Mouse (Mus musculus): ENCODE data around the gene Sel1l2.

Sel1l2 gene

DNA sequence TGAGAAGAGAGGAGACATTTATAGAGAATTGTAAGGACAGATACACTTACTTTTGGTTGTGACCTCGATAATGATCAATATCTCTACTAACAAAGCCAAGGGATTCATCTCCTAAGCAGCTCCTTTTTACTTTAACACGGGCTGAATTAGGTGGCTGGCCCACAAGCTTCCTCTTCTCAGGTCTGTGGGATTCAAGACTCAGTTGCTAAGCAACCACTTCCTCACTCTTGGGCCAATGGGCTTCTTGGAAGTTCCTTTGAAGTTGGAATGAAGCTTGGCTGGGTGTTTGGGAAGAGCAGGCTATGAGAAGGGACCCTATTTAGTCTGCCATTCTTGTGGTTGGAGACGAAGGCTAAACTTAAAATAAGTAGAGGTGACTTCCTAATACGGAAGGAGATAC lies at the start of gene Sel1l2:
Gene Sel1l2, minus strand, starts transcription at position 182 of the 400 bp plus-strand sequence.
- in situ Hi-C loops (cut with MboI; ENCODE audit: low sequenced_read_pairs): no loop called here

GRCm38 (mm10) chr2:140439081-140439480 lies 49.6 kb upstream of the Sel1l2 start:
- in situ Hi-C loops (cut with MboI; ENCODE audit: low sequenced_read_pairs): no loop called here

- in situ Hi-C loops (cut with MboI; ENCODE audit: low sequenced_read_pairs): no loop called here
Observed at GRCm38 (mm10) chr2:140427283-140427682, 37.8 kb upstream of the Sel1l2 start.

DNA sequence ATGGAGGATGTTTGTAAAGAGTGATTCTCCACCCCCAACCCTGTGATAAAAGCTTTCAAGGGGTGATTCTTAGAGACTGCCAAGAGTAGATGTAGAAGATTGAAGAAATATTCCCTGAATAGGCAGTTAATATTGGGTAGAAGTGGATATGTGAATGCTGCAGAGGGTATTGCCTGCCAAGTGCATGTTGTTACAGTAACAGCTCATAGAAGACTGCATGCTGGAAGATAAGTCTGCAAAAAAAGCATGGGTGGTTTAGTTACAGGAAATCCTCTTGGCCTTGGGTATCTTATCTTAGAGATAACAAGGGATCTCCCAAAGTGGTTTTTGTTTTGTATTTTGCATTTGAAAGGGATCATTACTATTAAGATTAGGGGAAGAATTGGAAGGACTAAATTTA lies 36.3 kb upstream of the Sel1l2 start:
- in situ Hi-C loops (cut with MboI; ENCODE audit: low sequenced_read_pairs): no loop called here

DNA sequence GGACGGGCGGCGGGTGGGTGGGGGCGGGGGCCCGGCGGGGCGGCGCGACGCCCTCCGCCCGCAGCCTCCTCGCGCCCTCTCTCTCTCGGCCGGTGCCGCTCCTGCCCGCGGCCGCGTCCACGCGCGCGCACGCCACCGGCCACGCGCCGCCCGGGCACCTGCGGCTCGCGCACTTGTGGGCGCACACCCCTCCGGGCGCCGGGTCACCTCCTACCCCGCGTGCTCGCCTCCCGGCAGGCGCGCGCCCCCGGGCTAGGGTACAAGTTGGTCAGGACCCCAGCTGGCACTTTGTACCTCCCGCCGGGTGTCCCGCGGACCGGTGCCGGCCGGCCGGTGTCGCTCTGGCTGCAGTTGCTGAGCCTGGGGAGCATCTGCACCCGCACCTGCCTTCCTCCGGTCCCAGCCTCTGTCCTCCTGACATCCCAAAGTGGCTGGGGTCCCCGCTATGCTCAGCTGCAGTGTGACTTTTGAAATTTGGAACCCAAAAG lies 6.3 kb upstream of the Sel1l2 start:
- in situ Hi-C loops (cut with MboI; ENCODE audit: low sequenced_read_pairs): no loop called here

GRCm38 (mm10) chr2:140395179-140395578 lies 5.7 kb upstream of the Sel1l2 start, which contains the start of gene Macrod2:
Macrod2 (plus strand) TSS chr2:140395309.
- in situ Hi-C loops (cut with MboI; ENCODE audit: low sequenced_read_pairs): no loop called here

DNA sequence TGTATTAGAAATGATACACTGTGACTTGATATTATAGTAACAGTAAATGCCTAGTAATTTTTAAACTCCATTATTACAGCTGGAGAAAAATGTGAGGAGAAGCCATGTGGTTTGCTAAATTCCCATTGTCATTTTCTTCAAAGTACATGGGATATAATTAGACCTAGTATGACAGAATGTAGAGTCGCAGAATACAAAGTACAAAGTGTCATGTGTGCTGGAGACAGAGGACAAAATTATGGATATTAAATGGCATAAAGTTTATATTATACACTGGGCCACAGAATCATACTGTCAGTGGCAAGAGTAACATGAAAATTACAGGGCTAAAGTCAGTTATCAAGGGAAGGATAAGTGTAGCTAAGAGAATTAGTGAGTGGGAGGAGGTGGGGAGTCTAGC lies 24.7 kb downstream of the Sel1l2 start:
- in situ Hi-C loops (cut with MboI; ENCODE audit: low sequenced_read_pairs): no loop called here

DNA sequence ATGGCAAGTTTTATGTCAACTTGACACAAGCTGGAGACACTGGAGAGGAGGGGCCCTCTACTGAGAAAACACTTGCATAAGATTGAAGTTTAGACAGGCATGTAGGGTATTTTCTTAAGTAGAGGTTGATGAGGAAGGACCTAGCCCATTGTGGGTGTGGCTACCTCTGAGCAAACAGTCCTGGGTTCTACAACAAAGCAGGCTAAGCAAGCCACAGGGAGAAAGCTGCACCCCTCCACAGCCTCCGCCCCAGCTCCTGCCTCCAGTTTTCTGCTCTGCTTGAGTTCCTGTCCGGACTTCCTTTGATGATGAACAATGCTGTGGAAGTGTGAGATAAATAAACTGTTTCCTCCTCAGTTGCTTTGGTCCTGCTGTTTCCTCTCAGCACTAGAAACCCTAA lies 29.6 kb downstream of the Sel1l2 start:
- in situ Hi-C loops (cut with MboI; ENCODE audit: low sequenced_read_pairs): no loop called here

GRCm38 (mm10) chr2:140342394-140342793 lies 47.1 kb downstream of the Sel1l2 start:
- in situ Hi-C loops (cut with MboI; ENCODE audit: low sequenced_read_pairs): no loop called here

DNA sequence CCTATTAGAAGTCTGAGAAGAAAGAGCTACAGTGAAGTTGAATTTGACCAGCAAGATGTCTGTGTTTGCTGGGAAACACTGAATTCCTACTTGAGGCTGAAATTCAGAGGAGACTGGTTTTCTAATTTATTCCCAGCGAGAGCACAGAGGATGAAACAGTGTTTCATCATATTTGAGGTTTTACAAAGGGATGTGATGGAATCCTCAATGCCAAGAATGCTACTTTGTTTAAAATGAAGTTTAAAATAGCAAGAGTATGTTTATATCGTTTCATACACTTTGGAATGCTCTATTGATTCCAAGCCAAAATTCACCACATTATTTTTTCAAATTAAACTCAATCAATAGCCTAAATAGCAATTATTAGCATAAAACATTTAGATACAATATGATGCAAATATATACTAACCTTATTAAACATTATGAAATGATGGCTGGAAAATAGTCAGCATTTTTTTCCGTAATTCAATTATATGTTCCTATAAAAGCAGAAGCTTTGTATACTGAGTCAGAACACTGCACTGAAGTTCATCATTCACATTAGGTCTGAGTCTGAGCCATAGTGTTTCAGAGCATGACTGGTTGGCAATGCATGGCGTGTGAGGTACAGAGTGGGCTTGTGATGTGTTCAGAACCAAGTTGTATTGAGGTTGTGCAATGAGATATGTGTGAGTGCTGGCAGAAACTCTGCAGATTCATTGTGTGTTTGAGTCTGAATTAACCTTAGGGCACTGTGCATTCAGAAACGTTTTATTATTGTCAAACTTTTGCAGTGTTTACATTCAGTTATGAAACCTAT lies 58.8 kb downstream of the Sel1l2 start:
- in situ Hi-C loops (cut with MboI; ENCODE audit: low sequenced_read_pairs): no loop called here

GRCm38 (mm10) chr2:140302976-140303708 lies 86.4 kb downstream of the Sel1l2 start:
- in situ Hi-C loops (cut with MboI; ENCODE audit: low sequenced_read_pairs): no loop called here

DNA sequence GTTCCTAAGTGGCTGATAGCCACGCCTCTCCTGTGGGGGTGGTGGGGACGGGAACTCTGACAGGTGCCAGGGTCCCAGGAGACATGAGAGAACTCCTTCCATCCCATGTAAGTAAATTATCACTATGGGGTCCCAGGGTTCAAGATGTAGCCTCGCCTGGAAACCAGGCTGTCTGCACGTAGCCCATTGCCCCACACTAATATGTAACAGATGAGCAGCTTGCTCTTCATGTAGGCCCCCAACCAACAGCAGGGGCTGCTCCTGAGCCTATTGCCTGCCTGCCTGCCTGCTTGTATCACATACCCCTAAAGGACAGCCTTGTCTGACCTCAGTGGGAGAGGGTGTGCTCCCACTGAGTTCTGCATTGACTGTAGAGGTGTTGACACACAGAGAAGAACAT lies 92.4 kb downstream of the Sel1l2 start:
- in situ Hi-C loops (cut with MboI; ENCODE audit: low sequenced_read_pairs): no loop called here

DNA sequence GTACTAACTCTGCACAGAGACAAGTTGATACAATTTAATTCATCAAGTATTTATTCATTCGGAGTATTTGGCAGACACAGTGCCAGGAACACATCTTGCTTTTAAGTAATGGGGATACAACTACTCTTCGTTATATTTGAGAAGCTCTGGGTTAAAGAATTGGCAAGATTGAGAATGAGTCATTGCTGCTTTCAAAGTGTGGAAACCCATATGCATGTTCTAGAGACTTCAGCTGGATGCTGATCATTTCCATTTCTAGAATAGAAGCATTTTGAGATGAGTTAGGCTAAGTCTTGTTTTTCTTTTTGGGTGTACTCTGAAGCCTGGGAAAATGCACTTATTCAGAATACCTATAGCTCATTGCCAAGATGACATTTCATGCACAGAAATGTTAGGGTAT lies 95.7 kb downstream of the Sel1l2 start:
- in situ Hi-C loops (cut with MboI; ENCODE audit: low sequenced_read_pairs): no loop called here

- in situ Hi-C loops (cut with MboI; ENCODE audit: low sequenced_read_pairs): no loop called here
Observed at GRCm38 (mm10) chr2:140280808-140281207, 108.7 kb downstream of the Sel1l2 start.

DNA sequence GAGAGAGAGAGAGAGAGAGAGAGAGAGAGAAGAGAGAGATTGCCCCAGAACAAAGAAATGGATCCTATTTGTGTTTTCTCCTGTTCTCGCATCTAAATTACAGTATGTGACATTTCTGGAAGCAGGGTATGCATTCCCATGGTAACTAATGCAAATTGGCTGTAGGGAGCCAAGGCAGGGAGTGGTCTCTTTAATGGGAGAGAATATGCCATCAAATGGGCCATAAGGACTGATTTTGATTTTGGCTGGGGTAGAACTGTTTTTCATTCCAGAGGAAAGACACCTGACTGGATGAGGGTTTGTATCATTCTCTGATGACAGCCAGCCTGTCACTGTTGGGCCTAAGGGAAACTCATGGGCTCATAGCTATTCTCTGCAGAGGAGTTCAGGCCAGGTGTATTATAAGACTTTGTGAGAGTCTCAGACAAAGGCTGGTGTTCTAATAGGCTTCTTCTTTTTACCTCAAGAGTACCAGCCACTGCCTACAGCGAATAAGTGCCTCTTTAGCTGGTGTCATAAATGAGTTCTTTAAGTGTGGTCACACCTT lies 133.8 kb downstream of the Sel1l2 start:
- in situ Hi-C loops (cut with MboI; ENCODE audit: low sequenced_read_pairs): no loop called here

- in situ Hi-C loops (cut with MboI; ENCODE audit: low sequenced_read_pairs): no loop called here
Observed at GRCm38 (mm10) chr2:140254256-140254655, 135.2 kb downstream of the Sel1l2 start.

DNA sequence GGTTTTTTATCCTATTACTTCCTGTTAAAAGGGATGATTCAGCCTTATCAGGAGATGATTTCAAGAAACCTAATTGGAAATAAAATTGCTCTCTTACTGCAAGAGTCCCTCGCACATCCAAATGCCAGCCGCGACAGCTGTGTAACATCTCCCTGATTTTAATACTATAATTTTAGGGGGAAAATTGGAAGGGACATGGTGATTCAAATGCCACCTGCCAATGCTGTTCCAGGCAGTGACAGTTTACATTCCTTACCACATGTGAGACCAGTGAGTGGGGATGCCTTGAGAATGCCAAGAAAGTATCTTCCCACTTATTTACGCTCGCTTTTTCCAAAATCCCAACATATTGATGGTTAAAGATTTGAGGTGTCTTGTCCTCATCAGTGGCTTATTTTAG lies 146.4 kb downstream of the Sel1l2 start:
- in situ Hi-C loops (cut with MboI; ENCODE audit: low sequenced_read_pairs): no loop called here

GRCm38 (mm10) chr2:140242398-140242797 lies 147.1 kb downstream of the Sel1l2 start:
- in situ Hi-C loops (cut with MboI; ENCODE audit: low sequenced_read_pairs): no loop called here

DNA sequence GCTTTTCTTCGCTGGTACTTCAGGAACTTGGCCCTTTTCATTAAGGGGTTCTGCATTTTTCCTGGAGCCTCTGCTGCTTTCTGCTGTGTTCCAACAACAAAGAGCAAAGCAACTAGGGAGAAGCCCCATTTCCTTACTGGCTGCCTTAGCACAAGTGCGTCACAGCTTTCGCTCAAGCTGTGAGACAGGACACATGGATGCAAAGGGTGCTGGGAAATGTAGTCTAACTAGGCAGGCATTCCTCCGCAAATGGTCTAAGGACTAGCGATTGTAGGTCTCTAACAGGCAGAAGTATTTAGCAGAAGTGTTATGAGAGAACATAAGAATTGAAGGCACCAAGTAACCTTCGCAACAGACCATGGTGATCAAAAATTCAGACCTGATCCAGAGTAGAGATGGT lies 152.3 kb downstream of the Sel1l2 start:
- in situ Hi-C loops (cut with MboI; ENCODE audit: low sequenced_read_pairs): no loop called here

- in situ Hi-C loops (cut with MboI; ENCODE audit: low sequenced_read_pairs): no loop called here
Observed at GRCm38 (mm10) chr2:140230295-140230694, 159.2 kb downstream of the Sel1l2 start.

GRCm38 (mm10) chr2:140220325-140220724 lies 169.2 kb downstream of the Sel1l2 start:
- in situ Hi-C loops (cut with MboI; ENCODE audit: low sequenced_read_pairs): no loop called here

- in situ Hi-C loops (cut with MboI; ENCODE audit: low sequenced_read_pairs): no loop called here
Observed at GRCm38 (mm10) chr2:140215965-140216364, 173.5 kb downstream of the Sel1l2 start.

Data from CH12F3 (cell line).